Mouse (Mus musculus): ENCODE measurements around the gene Utf1.
A peak's percentile ranks its signal among the peaks of the same experiment; 100 is the strongest.

Utf1 gene

GRCm38 (mm10) chr7:139943674-139944281 is at the start of gene Utf1:
Utf1 (plus strand) TSS chr7:139943789.
- peak in 1 of 2 experiments; percentile 12 for DNase-seq (ENCODE audit: low spot score in 2 of 2)

- peak; percentile 66 to 75 for DNase-seq (ENCODE audit: low spot score in 2 of 2)
Observed at GRCm38 (mm10) chr7:139894655-139895557, 48.7 kb upstream of the Utf1 start, which contains the start of gene Kndc1. Kndc1 (plus strand) TSS chr7:139894696.

- DNase-seq (ENCODE audit: low spot score in 2 of 2), result no peak
Observed at GRCm38 (mm10) chr7:139896271-139896670, 47.3 kb upstream of the Utf1 start.

- DNase-seq (ENCODE audit: low spot score in 2 of 2), result no peak
Observed at GRCm38 (mm10) chr7:139896796-139897195, 46.8 kb upstream of the Utf1 start.

- DNase-seq (ENCODE audit: low spot score in 2 of 2), result no peak
Observed at GRCm38 (mm10) chr7:139898606-139899005, 45.0 kb upstream of the Utf1 start.

- peak in 1 of 2 experiments; percentile 50 for DNase-seq (ENCODE audit: low spot score in 2 of 2)
Observed at GRCm38 (mm10) chr7:139899505-139899904, 44.1 kb upstream of the Utf1 start.

GRCm38 (mm10) chr7:139900456-139900855 is 43.1 kb upstream of the Utf1 start:
- DNase-seq (ENCODE audit: low spot score in 2 of 2), result no peak

GRCm38 (mm10) chr7:139900896-139901295 is 42.7 kb upstream of the Utf1 start:
- no peak for DNase-seq (ENCODE audit: low spot score in 2 of 2)

- no peak for DNase-seq (ENCODE audit: low spot score in 2 of 2)
Observed at GRCm38 (mm10) chr7:139901981-139902380, 41.6 kb upstream of the Utf1 start.

GRCm38 (mm10) chr7:139905261-139905660 is 38.3 kb upstream of the Utf1 start:
- DNase-seq (ENCODE audit: low spot score in 2 of 2), result no peak

GRCm38 (mm10) chr7:139905661-139906060 is 37.9 kb upstream of the Utf1 start:
- DNase-seq (ENCODE audit: low spot score in 2 of 2), result peak in 1 of 2 experiments; percentile 43

- DNase-seq (ENCODE audit: low spot score in 2 of 2), result no peak
Observed at GRCm38 (mm10) chr7:139908176-139908575, 35.4 kb upstream of the Utf1 start.

GRCm38 (mm10) chr7:139909469-139909868 is 34.1 kb upstream of the Utf1 start:
- no peak for DNase-seq (ENCODE audit: low spot score in 2 of 2)

GRCm38 (mm10) chr7:139910204-139910835 is 33.3 kb upstream of the Utf1 start:
- no peak for DNase-seq (ENCODE audit: low spot score in 2 of 2)

GRCm38 (mm10) chr7:139914141-139915047 is 29.2 kb upstream of the Utf1 start:
- DNase-seq (ENCODE audit: low spot score in 2 of 2), result no peak

GRCm38 (mm10) chr7:139915646-139916257 is 27.8 kb upstream of the Utf1 start:
- DNase-seq (ENCODE audit: low spot score in 2 of 2), result no peak

GRCm38 (mm10) chr7:139916345-139916744 is 27.2 kb upstream of the Utf1 start:
- DNase-seq (ENCODE audit: low spot score in 2 of 2), result no peak

GRCm38 (mm10) chr7:139918262-139918661 is 25.3 kb upstream of the Utf1 start:
- DNase-seq (ENCODE audit: low spot score in 2 of 2), result no peak

- peak; percentile 20 to 44 for DNase-seq (ENCODE audit: low spot score in 2 of 2)
Observed at GRCm38 (mm10) chr7:139930732-139931131, 12.9 kb upstream of the Utf1 start.

GRCm38 (mm10) chr7:139936705-139937104 is 6.9 kb upstream of the Utf1 start:
- DNase-seq (ENCODE audit: low spot score in 2 of 2), result no peak

GRCm38 (mm10) chr7:139937138-139937537 is 6.5 kb upstream of the Utf1 start:
- no peak for DNase-seq (ENCODE audit: low spot score in 2 of 2)

All from right cerebral cortex, adult 2 months (tissue).